Mouse (Mus musculus) lung, postnatal 0 days (tissue): ENCODE measurements around the gene Atp23. TPM values are rescaled to one million over a fixed set of nuclear protein-coding genes. Genes with fewer than 3 reads are reported as not detected.
A peak's percentile ranks its signal among the peaks of the same experiment; 100 is the strongest.

ENCODE experiments used
- ATAC-seq: fragments of 200-750 bp; cut with Nextera tagmentation; 2 replicates; pipeline ENCODE4 v1.8.0; 2017; ENCODE audit warnings: moderate library complexity
- DNase-seq: peaks from one replicate; pipeline ENCODE4 v3.0.0-alpha.2; 2016; ENCODE audit warnings: low spot score
- H3K27ac ChIP-seq: fragments of 300-500 bp; sonication (generic); 2 replicates; pipeline ENCODE4 v1.5.1; 2014; ENCODE audit warnings: antibody characterized with exemption, mild to moderate bottlenecking, low read length, mixed read lengths
- H3K27me3 ChIP-seq: fragments of 300-500 bp; sonication (generic); replicated peaks from 2 replicates; pipeline ENCODE4 v1.6.1; 2014; ENCODE audit warnings: low read length, mixed read lengths; ENCODE audit not compliant: insufficient read depth
- H3K36me3 ChIP-seq: fragments of 300-500 bp; sonication (generic); 2 replicates; pipeline ENCODE4 v1.6.1; 2014; ENCODE audit warnings: low read length, mixed read lengths; ENCODE audit not compliant: insufficient read depth
- H3K4me1 ChIP-seq: fragments of 300-500 bp; sonication (generic); 2 replicates; pipeline ENCODE4 v1.6.1; 2014; ENCODE audit warnings: antibody characterized with exemption, low read depth, low read length, mixed read lengths; ENCODE audit not compliant: insufficient read depth
- H3K4me2 ChIP-seq: fragments of 300-500 bp; sonication (generic); replicated peaks from 2 replicates; pipeline ENCODE4 v1.6.1; 2014; ENCODE audit warnings: low read depth, mild to moderate bottlenecking, low read length, moderate library complexity, mixed read lengths
- H3K4me3 ChIP-seq: fragments of 300-500 bp; sonication (generic); 2 replicates; pipeline ENCODE4 v1.5.1; 2014; ENCODE audit warnings: low read depth, low read length
- H3K9ac ChIP-seq: fragments of 300-500 bp; sonication (generic); replicated peaks from 2 replicates; pipeline ENCODE4 v1.6.1; 2014; ENCODE audit warnings: low read depth, mild to moderate bottlenecking
- H3K9me3 ChIP-seq: fragments of 300-500 bp; sonication (generic); 2 replicates; pipeline ENCODE4 v1.6.1; 2016; ENCODE audit warnings: low read length, mixed read lengths
- CTCF ChIP-seq: IDR thresholded peaks from 2 replicates; pipeline ENCODE4 v1.5.1; 2016; ENCODE audit warnings: antibody characterized with exemption, mild to moderate bottlenecking
- EP300 ChIP-seq: IDR thresholded peaks from 2 replicates; pipeline ENCODE4 v1.6.1; 2016; ENCODE audit warnings: antibody characterized with exemption, mild to moderate bottlenecking, control low read depth
- WGBS: fragments of 180-500 bp; shearing (Covaris S2); extraction: QIAGEN DNeasy Blood & Tissue Kit; methylation state at CpG from one replicate; pipeline ENCODE4 v1.1.7; 2014; 5-methylcytosine and 5-hydroxymethylcytosine counted together
- polyA plus RNA-seq: library from polyadenylated mRNA; unstranded; fragments of >200 nt; fragmentation: Nextera tagmentation; extraction: Ambion mirVana; gene quantifications from 2 replicates; pipeline ENCODE4 v1.2.1, GENCODE M21; 2015

The Atp23 gene
- polyA plus RNA-seq, 1 experiment from 2014 or later: 7.4 TPM

GRCm38 (mm10) chr10:126928819-126929206 lies 27.7 kb upstream of the Atp23 start:
- TF ChIP-seq CTCF: no peak
- peak overlapping the region; percentile 46 for H3K4me3 ChIP-seq
- H3K27ac ChIP-seq: peak overlapping the region; percentile 97
- H3K9ac ChIP-seq: peak overlapping the region; percentile 66
- H3K27me3 ChIP-seq: no peaks in the 10 kb centered on the region
- H3K9me3 ChIP-seq: no peaks in the 10 kb centered on the region
- no peak for DNase-seq
- no peaks in the 10 kb centered on the region for H3K36me3 ChIP-seq
- peaks cover 18% of the 10 kb centered on the region for H3K4me1 ChIP-seq
- WGBS: 13% methylated on average over 12 of the region's 12 CpGs
- H3K4me2 ChIP-seq: peak overlapping the region; percentile 75
- peak; percentile 21 for ATAC-seq

GRCm38 (mm10) chr10:126928011-126928818 lies 27.1 kb upstream of the Atp23 start:
- ATAC-seq: peak; percentile 90
- Histone ChIP-seq H3K27me3 (no peaks in the 10 kb centered on the region), H3K36me3 (no peaks in the 10 kb centered on the region), H3K27ac (peak overlapping the region; percentile 97), H3K4me3 (peak overlapping the region; percentile 46), H3K4me1 (peaks cover 18% of the 10 kb centered on the region), H3K9ac (peak overlapping the region; percentile 66), H3K9me3 (no peaks in the 10 kb centered on the region), H3K4me2 (peak overlapping the region; percentile 75)
- WGBS: 4% methylated on average over 39 of the region's 39 CpGs
- TF ChIP-seq EP300: peak; percentile 39
- peak; percentile 77 for TF ChIP-seq CTCF
- DNase-seq: peak; percentile 96

GRCm38 (mm10) chr10:126927101-126927961 lies 26.2 kb upstream of the Atp23 start:
- H3K4me1 ChIP-seq: peaks cover 18% of the 10 kb centered on the region
- H3K9me3 ChIP-seq: no peaks in the 10 kb centered on the region
- ATAC-seq: no peak
- peak overlapping the region; percentile 46; the same call in 1 of the 2 replicates for H3K4me3 ChIP-seq
- 34% methylated on average over 11 of the region's 11 CpGs for WGBS
- H3K36me3 ChIP-seq: no peaks in the 10 kb centered on the region
- no peaks in the 10 kb centered on the region for H3K27me3 ChIP-seq
- H3K27ac ChIP-seq: peak overlapping the region; percentile 97
- peak overlapping the region; percentile 75 for H3K4me2 ChIP-seq
- TF ChIP-seq EP300 (no peak), CTCF (no peak)
- DNase-seq: peak; percentile 63
- H3K9ac ChIP-seq: peak overlapping the region; percentile 66; the same call in 1 of the 2 replicates

- no peaks in the 10 kb centered on the region for H3K36me3 ChIP-seq
- DNase-seq (no peak), ATAC-seq (no peak)
- no peak overlapping the region for H3K4me3 ChIP-seq
- H3K4me1 ChIP-seq: peaks cover 18% of the 10 kb centered on the region
- H3K9me3 ChIP-seq: no peaks in the 10 kb centered on the region
- TF ChIP-seq CTCF (no peak), EP300 (no peak)
- H3K27me3 ChIP-seq: no peaks in the 10 kb centered on the region
- no peak overlapping the region for H3K4me2 ChIP-seq
- H3K9ac ChIP-seq: no peak overlapping the region
- no peak overlapping the region for H3K27ac ChIP-seq
Observed at GRCm38 (mm10) chr10:126925391-126925790, 24.2 kb upstream of the Atp23 start.

GRCm38 (mm10) chr10:126924087-126924486 lies 22.9 kb upstream of the Atp23 start:
- Histone ChIP-seq H3K27ac (no peak overlapping the region), H3K4me2 (no peak overlapping the region), H3K4me1 (peaks cover 12% of the 10 kb centered on the region), H3K36me3 (no peaks in the 10 kb centered on the region), H3K9ac (no peak overlapping the region), H3K27me3 (no peaks in the 10 kb centered on the region), H3K9me3 (no peaks in the 10 kb centered on the region), H3K4me3 (no peak overlapping the region)
- DNase-seq: peak; percentile 50
- 53% methylated on average over 3 of the region's 3 CpGs for WGBS
- no peak for TF ChIP-seq EP300
- no peak for TF ChIP-seq CTCF
- ATAC-seq: no peak

- no peak overlapping the region for H3K4me3 ChIP-seq
- no peak for TF ChIP-seq EP300
- peak; percentile 56 for TF ChIP-seq CTCF
Observed at GRCm38 (mm10) chr10:126920220-126920619, 19.1 kb upstream of the Atp23 start.

More at GRCm38 (mm10) chr10:126920220-126920619, 19.1 kb upstream of the Atp23 start:
- no peak overlapping the region for H3K27ac ChIP-seq
- WGBS: 97% methylated on average over 3 of the region's 3 CpGs
- ATAC-seq (no peak), DNase-seq (no peak)
- no peaks in the 10 kb centered on the region for H3K4me1 ChIP-seq
- no peaks in the 10 kb centered on the region for H3K36me3 ChIP-seq
- H3K4me2 ChIP-seq: no peak overlapping the region
- H3K27me3 ChIP-seq: no peaks in the 10 kb centered on the region
- no peaks in the 10 kb centered on the region for H3K9me3 ChIP-seq
- H3K9ac ChIP-seq: no peak overlapping the region
